Mouse (Mus musculus) midbrain, embryonic 12.5 days (tissue): ENCODE measurements around the gene Gp1bb. TPM values are rescaled to one million over a fixed set of nuclear protein-coding genes. Genes with fewer than 3 reads are reported as not detected.

Experiments
- ATAC-seq: fragments of 200-750 bp; cut with Nextera tagmentation; 2 replicates; pipeline ENCODE4 v1.8.0; 2017; ENCODE audit warnings: low read depth, moderate TSS enrichment, moderate library complexity; ENCODE audit not compliant: low FRiP score
- H3K27ac ChIP-seq: fragments of 300-500 bp; sonication (generic); replicated peaks from 2 replicates; pipeline ENCODE4 v1.5.1; 2016; ENCODE audit warnings: mild to moderate bottlenecking
- H3K27me3 ChIP-seq: fragments of 300-500 bp; sonication (generic); 2 replicates; pipeline ENCODE4 v1.6.1; 2016; ENCODE audit warnings: mild to moderate bottlenecking
- H3K36me3 ChIP-seq: fragments of 300-500 bp; sonication (generic); 2 replicates; pipeline ENCODE4 v1.6.1; 2016
- H3K4me1 ChIP-seq: fragments of 300-500 bp; sonication (generic); 2 replicates; pipeline ENCODE4 v1.6.1; 2016
- H3K4me2 ChIP-seq: fragments of 300-500 bp; sonication (generic); replicated peaks from 2 replicates; pipeline ENCODE4 v1.6.1; 2016; ENCODE audit warnings: mild to moderate bottlenecking, moderate library complexity
- H3K4me3 ChIP-seq: fragments of 300-500 bp; sonication (generic); 2 replicates; pipeline ENCODE4 v1.5.1; 2016; ENCODE audit warnings: mild to moderate bottlenecking
- H3K9ac ChIP-seq: fragments of 300-500 bp; sonication (generic); replicated peaks from 2 replicates; pipeline ENCODE4 v1.6.1; 2016; ENCODE audit warnings: mild to moderate bottlenecking, moderate library complexity
- H3K9me3 ChIP-seq: fragments of 300-500 bp; sonication (generic); 2 replicates; pipeline ENCODE4 v1.6.1; 2016; ENCODE audit warnings: mild to moderate bottlenecking
- WGBS: fragments of 180-500 bp; shearing (Covaris S2); methylation state at CpG from one replicate; pipeline ENCODE4 v1.1.7; 2016; 5-methylcytosine and 5-hydroxymethylcytosine counted together
- polyA plus RNA-seq: library from polyadenylated mRNA; unstranded; fragments of >200 nt; fragmentation: Nextera tagmentation; extraction: Ambion mirVana; gene quantifications from 2 replicates; pipeline ENCODE4 v1.2.1, GENCODE M21; 2016

The Gp1bb gene
- polyA plus RNA-seq, 1 experiment from 2014 or later = 7.0 TPM

- H3K27ac ChIP-seq = no peak within 1 kb of the TSS
- H3K4me2 ChIP-seq = peak within 1 kb of the TSS; percentile 40
- ATAC-seq = no peak
- 1% methylated on average over 48 of the region's 48 CpGs for WGBS
- H3K4me3 ChIP-seq = peak within 1 kb of the TSS; percentile 22
- H3K9ac ChIP-seq = 0 out of 2 replicates have a peak within 1 kb of the TSS, but pooled peaks have one; percentile 11
- H3K9me3 ChIP-seq = no peaks in the 10 kb centered on the region
- peaks cover 40% of the 10 kb centered on the region for H3K4me1 ChIP-seq
- peaks cover 97% of the 10 kb centered on the region for H3K27me3 ChIP-seq
- no peaks in the 10 kb centered on the region for H3K36me3 ChIP-seq
Measured at GRCm38 (mm10) chr16:18589804-18590790, 32.1 kb downstream of the Gp1bb start, which contains the start of gene Tbx1. TSS of gene Tbx1 (minus strand) at chr16:18590671.

GRCm38 (mm10) chr16:18589080-18589621, 33.1 kb downstream of the Gp1bb start:
- ATAC-seq = no peak
- H3K27ac ChIP-seq = no peak overlapping the region
- 0 out of 2 replicates have a peak overlapping the region, but pooled peaks have one; percentile 19 for H3K4me3 ChIP-seq
- no peaks in the 10 kb centered on the region for H3K36me3 ChIP-seq
- H3K9ac ChIP-seq = no peak overlapping the region
- H3K9me3 ChIP-seq = no peaks in the 10 kb centered on the region
- H3K4me2 ChIP-seq = no peak overlapping the region
- 4% methylated on average over 9 of the region's 9 CpGs for WGBS
- H3K4me1 ChIP-seq = peaks cover 40% of the 10 kb centered on the region
- peaks cover 97% of the 10 kb centered on the region for H3K27me3 ChIP-seq

- Histone ChIP-seq H3K27me3 (peaks cover 97% of the 10 kb centered on the region), H3K4me2 (0 out of 2 replicates have a peak overlapping the region, but pooled peaks have one; percentile 17), H3K27ac (no peak overlapping the region), H3K36me3 (no peaks in the 10 kb centered on the region), H3K9ac (no peak overlapping the region), H3K9me3 (no peaks in the 10 kb centered on the region), H3K4me3 (peak overlapping the region; percentile 19; the same call in 1 of the 2 replicates), H3K4me1 (peaks cover 40% of the 10 kb centered on the region)
- WGBS = 3% methylated on average over 31 of the region's 31 CpGs
- no peak for ATAC-seq
Measured at GRCm38 (mm10) chr16:18588738-18589055, 33.5 kb downstream of the Gp1bb start.

GRCm38 (mm10) chr16:18587847-18588737, 34.1 kb downstream of the Gp1bb start:
- H3K4me1 ChIP-seq = peaks cover 40% of the 10 kb centered on the region
- no peak overlapping the region for H3K27ac ChIP-seq
- H3K9ac ChIP-seq = no peak overlapping the region
- peak overlapping the region; percentile 17 for H3K4me2 ChIP-seq
- H3K27me3 ChIP-seq = peaks cover 97% of the 10 kb centered on the region
- H3K9me3 ChIP-seq = no peaks in the 10 kb centered on the region
- ATAC-seq = peak; percentile 27; the same call in 1 of the 2 replicates
- peak overlapping the region; percentile 19 for H3K4me3 ChIP-seq
- under 1% methylated on average over 57 of the region's 57 CpGs for WGBS
- no peaks in the 10 kb centered on the region for H3K36me3 ChIP-seq

GRCm38 (mm10) chr16:18586906-18587546, 35.2 kb downstream of the Gp1bb start:
- peaks cover 99% of the 10 kb centered on the region for H3K27me3 ChIP-seq
- WGBS = under 1% methylated on average over 27 of the region's 62 CpGs
- H3K4me2 ChIP-seq = peak overlapping the region; percentile 56
- H3K4me1 ChIP-seq = peaks cover 45% of the 10 kb centered on the region
- no peaks in the 10 kb centered on the region for H3K9me3 ChIP-seq
- no peak for ATAC-seq
- H3K27ac ChIP-seq = no peak overlapping the region
- no peak overlapping the region for H3K9ac ChIP-seq
- peak overlapping the region; percentile 39 for H3K4me3 ChIP-seq
- H3K36me3 ChIP-seq = no peaks in the 10 kb centered on the region

GRCm38 (mm10) chr16:18586076-18586905, 35.9 kb downstream of the Gp1bb start:
- H3K36me3 ChIP-seq = no peaks in the 10 kb centered on the region
- H3K9ac ChIP-seq = no peak overlapping the region; the same call in 1 of the 2 replicates
- H3K27me3 ChIP-seq = peaks cover 99% of the 10 kb centered on the region
- no peak overlapping the region for H3K27ac ChIP-seq
- peaks cover 47% of the 10 kb centered on the region for H3K4me1 ChIP-seq
- H3K4me3 ChIP-seq = peak overlapping the region; percentile 39
- ATAC-seq = no peak
- H3K4me2 ChIP-seq = peak overlapping the region; percentile 56
- no peaks in the 10 kb centered on the region for H3K9me3 ChIP-seq
- WGBS = under 1% methylated on average over 83 of the region's 83 CpGs

- H3K36me3 ChIP-seq = no peaks in the 10 kb centered on the region
- H3K4me1 ChIP-seq = peaks cover 45% of the 10 kb centered on the region
- no peak for ATAC-seq
Measured at GRCm38 (mm10) chr16:18585676-18586075, 36.5 kb downstream of the Gp1bb start.

GRCm38 (mm10) chr16:18584901-18585510, 37.2 kb downstream of the Gp1bb start:
- H3K4me1 ChIP-seq = peaks cover 40% of the 10 kb centered on the region

More at GRCm38 (mm10) chr16:18585676-18586075, 36.5 kb downstream of the Gp1bb start:
- peak overlapping the region; percentile 56; the same call in 1 of the 2 replicates for H3K4me2 ChIP-seq
- H3K9me3 ChIP-seq = no peaks in the 10 kb centered on the region
- WGBS = 2% methylated on average over 10 of the region's 10 CpGs
- peaks cover 99% of the 10 kb centered on the region for H3K27me3 ChIP-seq
- peak overlapping the region; percentile 39; the same call in 1 of the 2 replicates for H3K4me3 ChIP-seq
- no peak overlapping the region for H3K27ac ChIP-seq
- H3K9ac ChIP-seq = no peak overlapping the region

GRCm38 (mm10) chr16:18583673-18584357, 38.4 kb downstream of the Gp1bb start:
- Histone ChIP-seq H3K27me3 (peaks cover 96% of the 10 kb centered on the region), H3K9ac (no peak overlapping the region), H3K4me1 (peaks cover 37% of the 10 kb centered on the region), H3K36me3 (no peaks in the 10 kb centered on the region), H3K27ac (no peak overlapping the region), H3K4me2 (no peak overlapping the region), H3K4me3 (no peak overlapping the region), H3K9me3 (no peaks in the 10 kb centered on the region)
- no peak for ATAC-seq
- 6% methylated on average over 10 of the region's 10 CpGs for WGBS

More at GRCm38 (mm10) chr16:18584901-18585510, 37.2 kb downstream of the Gp1bb start:
- no peaks in the 10 kb centered on the region for H3K9me3 ChIP-seq
- H3K9ac ChIP-seq = no peak overlapping the region
- no peak overlapping the region for H3K4me3 ChIP-seq
- H3K27me3 ChIP-seq = peaks cover 99% of the 10 kb centered on the region
- no peak overlapping the region for H3K4me2 ChIP-seq
- ATAC-seq = no peak
- 8% methylated on average over 10 of the region's 10 CpGs for WGBS
- no peaks in the 10 kb centered on the region for H3K36me3 ChIP-seq
- H3K27ac ChIP-seq = no peak overlapping the region

GRCm38 (mm10) chr16:18583169-18583568, 39.0 kb downstream of the Gp1bb start:
- H3K27me3 ChIP-seq = peaks cover 96% of the 10 kb centered on the region
- H3K9me3 ChIP-seq = no peaks in the 10 kb centered on the region
- 8% methylated on average over 10 of the region's 10 CpGs for WGBS
- no peak overlapping the region for H3K9ac ChIP-seq
- ATAC-seq = no peak
- peak overlapping the region; percentile 39; the same call in 1 of the 2 replicates for H3K4me3 ChIP-seq
- H3K4me1 ChIP-seq = peaks cover 32% of the 10 kb centered on the region
- no peaks in the 10 kb centered on the region for H3K36me3 ChIP-seq
- H3K27ac ChIP-seq = no peak overlapping the region
- no peak overlapping the region for H3K4me2 ChIP-seq
